In the genomic region with DNA sequence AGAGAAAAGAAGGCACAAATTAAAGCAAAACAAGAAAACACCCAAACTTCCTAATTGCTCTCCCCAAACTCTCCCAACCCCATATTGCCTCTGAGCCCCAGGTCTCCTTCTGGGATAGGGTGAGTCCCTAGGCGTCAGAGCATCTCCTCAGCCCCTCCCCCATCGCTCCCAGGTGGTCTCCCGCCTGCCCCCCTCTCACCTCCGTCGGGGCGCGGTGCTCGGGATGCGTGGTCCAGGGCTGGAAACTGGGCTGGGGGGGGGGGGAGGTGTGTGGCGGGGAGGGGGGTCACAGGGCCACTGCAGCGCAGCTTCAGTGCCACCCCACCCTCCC, we compare ENCODE assay signal across 8 mouse cellular contexts. TPM values are rescaled to one million over a fixed set of nuclear protein-coding genes. Genes with fewer than 3 reads are reported as not detected.
DNase-seq lines count a peak whose midpoint lies in the region; ATAC-seq and TF ChIP-seq lines count a peak whose summit lies in the region.

No protein-coding gene starts in this region.

- in situ Hi-C loops in ES-E14 (cut with MboI; ENCODE audit: low sequenced_read_pairs in 2 of 2, unreplicated experiment in 2 of 2): no loop called here

- no peak for ATAC-seq in heart, embryonic 12.5 days (ENCODE audit: insufficient number of reproducible peaks, low FRiP score)
- no peak for ATAC-seq in hindbrain, embryonic 12.5 days (ENCODE audit: low FRiP score)
- ATAC-seq in midbrain, embryonic 12.5 days (ENCODE audit: low FRiP score, low read depth): no peak
- ATAC-seq in inflammation-experienced regulatory T-cells, adult 6 months: no peak

- H3K27me3 ChIP-seq in heart, embryonic 12.5 days (replicated peaks): peaks cover 49% of the 10 kb centered on the region
- H3K27me3 ChIP-seq in hindbrain, embryonic 12.5 days: peaks cover 38% of the 10 kb centered on the region
- peaks cover 47% of the 10 kb centered on the region for H3K27me3 ChIP-seq in midbrain, embryonic 12.5 days

- WGBS in heart, embryonic 12.5 days: 0% methylated on average over 9 of the region's 11 CpGs
- WGBS in hindbrain, embryonic 12.5 days: 0% methylated on average over 2 of the region's 11 CpGs
- 0% methylated on average over 7 of the region's 11 CpGs for WGBS in midbrain, embryonic 12.5 days

- H3K9ac ChIP-seq in heart, embryonic 12.5 days: peak overlapping the region; percentile 64; the same call in 1 of the 2 replicates
- peak overlapping the region; percentile 71; the same call in 1 of the 2 replicates for H3K9ac ChIP-seq in ES-E14 (ENCODE audit: insufficient read depth, low read depth, low read length, poor library complexity, severe bottlenecking)
- H3K9ac ChIP-seq in hindbrain, embryonic 12.5 days: peak overlapping the region; percentile 8; the same call in 1 of the 2 replicates
- peak overlapping the region; percentile 34; the same call in 1 of the 2 replicates for H3K9ac ChIP-seq in midbrain, embryonic 12.5 days (replicated peaks)

- no peak for DNase-seq in heart, adult 8-10 months (ENCODE audit: low spot score)
- no peak for DNase-seq in ES-E14 (ENCODE audit: low read depth, low spot score)
- no peak for DNase-seq in thymus, postnatal 4 days
- no peak for DNase-seq in adrenal gland, adult 18-20 months (ENCODE audit: low spot score in 2 of 2)

- no peaks in the 10 kb centered on the region for H3K9me3 ChIP-seq in heart, embryonic 12.5 days (replicated peaks)
- H3K9me3 ChIP-seq in ES-E14 (ENCODE audit: control insufficient read depth, insufficient read depth, low read depth, low read length): no peaks in the 10 kb centered on the region
- H3K9me3 ChIP-seq in hindbrain, embryonic 12.5 days (replicated peaks): no peaks in the 10 kb centered on the region
- no peaks in the 10 kb centered on the region for H3K9me3 ChIP-seq in midbrain, embryonic 12.5 days

- no peak overlapping the region for H3K27ac ChIP-seq in heart, embryonic 12.5 days (ENCODE audit: poor library complexity, severe bottlenecking)
- peak overlapping the region; percentile 83; the same call in 1 of the 2 replicates for H3K27ac ChIP-seq in ES-E14 (ENCODE audit: insufficient read depth, low read depth, low read length, poor library complexity, severe bottlenecking)
- peak overlapping the region; percentile 48; the same call in 1 of the 2 replicates for H3K27ac ChIP-seq in hindbrain, embryonic 12.5 days
- peak overlapping the region; percentile 30; the same call in 1 of the 2 replicates for H3K27ac ChIP-seq in midbrain, embryonic 12.5 days (replicated peaks)

- peak overlapping the region; percentile 92 for H3K4me2 ChIP-seq in heart, embryonic 12.5 days
- H3K4me2 ChIP-seq in hindbrain, embryonic 12.5 days (replicated peaks): peak overlapping the region; percentile 66
- peak overlapping the region; percentile 70 for H3K4me2 ChIP-seq in midbrain, embryonic 12.5 days (replicated peaks)

- H3K4me1 ChIP-seq in heart, embryonic 12.5 days (replicated peaks): peaks cover 32% of the 10 kb centered on the region
- peaks cover 11 to 18% of the 10 kb centered on the region in 2 experiments for H3K4me1 ChIP-seq in ES-E14 (ENCODE audit: control insufficient read depth in 2 of 2, insufficient read depth in 2 of 2, low read length in 2 of 2, poor library complexity in 1 of 2)
- H3K4me1 ChIP-seq in hindbrain, embryonic 12.5 days: peaks cover 37% of the 10 kb centered on the region
- H3K4me1 ChIP-seq in midbrain, embryonic 12.5 days: peaks cover 37% of the 10 kb centered on the region

- H3K4me3 ChIP-seq in heart, embryonic 12.5 days: peak overlapping the region; percentile 48
- peak overlapping the region; percentile 71 to 89 for H3K4me3 ChIP-seq in ES-E14 (ENCODE audit: insufficient read depth in 1 of 2, low read depth in 1 of 2, low read length in 2 of 2, poor library complexity in 1 of 2, severe bottlenecking in 1 of 2)
- H3K4me3 ChIP-seq in hindbrain, embryonic 12.5 days: peak overlapping the region; percentile 40
- H3K4me3 ChIP-seq in midbrain, embryonic 12.5 days: peak overlapping the region; percentile 42

- H3K36me3 ChIP-seq in heart, embryonic 12.5 days: no peaks in the 10 kb centered on the region
- peaks cover 9% of the 10 kb centered on the region for H3K36me3 ChIP-seq in ES-E14 (ENCODE audit: control insufficient read depth, insufficient read depth, low read length, poor library complexity, severe bottlenecking)
- H3K36me3 ChIP-seq in hindbrain, embryonic 12.5 days: no peaks in the 10 kb centered on the region
- H3K36me3 ChIP-seq in midbrain, embryonic 12.5 days: no peaks in the 10 kb centered on the region

TF ChIP-seq in ES-E14, 5 proteins besides CTCF, POLR2A, EP300 and RAD21:
- TF ChIP-seq HCFC1 (IDR thresholded peaks at IDR 0.05; ENCODE audit: borderline replicate concordance, insufficient read depth, low read length) (no peak), MAFK (IDR thresholded peaks at IDR 0.05; ENCODE audit: insufficient read depth, low read depth, low read length) (no peak), CHD2 (IDR thresholded peaks at IDR 0.05; ENCODE audit: low read depth, low read length) (no peak), ZNF384 (IDR thresholded peaks at IDR 0.05; ENCODE audit: low read depth, low read length) (no peak), ZC3H11A (IDR thresholded peaks at IDR 0.05; ENCODE audit: borderline replicate concordance, low read depth, low read length) (no peak)

RNA-seq across cellular contexts. Expression of gene Gli1, which starts 0.4 kb away (rescaled TPM):
- 0.31 and 0.41 TPM in 2 replicates for polyA plus RNA-seq in heart, embryonic 12.5 days (2016; fragmentation: Nextera tagmentation; extraction: Ambion mirVana)
- total RNA-seq in heart, adult 8-10 months (2022): 1 to 10 TPM; 1.1 to 1.7 (median 1.3) TPM
- total RNA-seq in ES-E14 (2012; rRNA removed): 14.9 and 47.3 TPM in 2 replicates
- 3.7 and 4.8 TPM in 2 replicates for polyA plus RNA-seq in hindbrain, embryonic 12.5 days (2016; fragmentation: Nextera tagmentation; extraction: Ambion mirVana)
- polyA plus RNA-seq in midbrain, embryonic 12.5 days (2016; fragmentation: Nextera tagmentation; extraction: Ambion mirVana): 3.7 and 4.1 TPM in 2 replicates
- polyA plus RNA-seq in inflammation-experienced regulatory T-cells, adult 6 months (2017; shearing (Covaris generic)): under 1 TPM in 2 of 3 experiments, not detected in 1; 0.49 to 0.56 TPM
- 1 to 10 TPM; 3.3 to 4.1 TPM for total RNA-seq in adrenal gland, adult 18-20 months (2021)

RNA-seq across cellular contexts. Expression of gene Inhbe, which starts 12.9 kb away (rescaled TPM):
- not detected in 2 replicates for polyA plus RNA-seq in heart, embryonic 12.5 days (2016; fragmentation: Nextera tagmentation; extraction: Ambion mirVana)
- total RNA-seq in heart, adult 8-10 months (2022): not detected
- total RNA-seq in ES-E14 (2012; rRNA removed): 0.22 and 0.69 TPM in 2 replicates
- polyA plus RNA-seq in hindbrain, embryonic 12.5 days (2016; fragmentation: Nextera tagmentation; extraction: Ambion mirVana): 0.08 TPM in 1 of 2 replicates, not detected in the other
- not detected in 2 replicates for polyA plus RNA-seq in midbrain, embryonic 12.5 days (2016; fragmentation: Nextera tagmentation; extraction: Ambion mirVana)
- polyA plus RNA-seq in inflammation-experienced regulatory T-cells, adult 6 months (2017; shearing (Covaris generic)): not detected
- total RNA-seq in adrenal gland, adult 18-20 months (2021): not detected

RNA-seq across cellular contexts. Expression of gene Arhgap9, which starts 19.6 kb away (rescaled TPM):
- polyA plus RNA-seq in heart, embryonic 12.5 days (2016; fragmentation: Nextera tagmentation; extraction: Ambion mirVana): 0.89 and 1.8 TPM in 2 replicates
- total RNA-seq in heart, adult 8-10 months (2022): 1 to 10 TPM; 1.5 to 3.2 (median 3.0) TPM
- total RNA-seq in ES-E14 (2012; rRNA removed): 2.6 and 5.1 TPM in 2 replicates
- polyA plus RNA-seq in hindbrain, embryonic 12.5 days (2016; fragmentation: Nextera tagmentation; extraction: Ambion mirVana): 2.0 and 2.2 TPM in 2 replicates
- polyA plus RNA-seq in midbrain, embryonic 12.5 days (2016; fragmentation: Nextera tagmentation; extraction: Ambion mirVana): 0.86 and 1.1 TPM in 2 replicates
- 100 to 1,000 TPM in 2 of 3 experiments, 10 to 100 TPM in 1; 91.9 to 112 (median 108) TPM for polyA plus RNA-seq in inflammation-experienced regulatory T-cells, adult 6 months (2017; shearing (Covaris generic))
- 1 to 10 TPM; 1.7 to 2.9 TPM for total RNA-seq in adrenal gland, adult 18-20 months (2021)

RNA-seq across cellular contexts. Expression of gene Inhbc, which starts 28.9 kb away (rescaled TPM):
- polyA plus RNA-seq in heart, embryonic 12.5 days (2016; fragmentation: Nextera tagmentation; extraction: Ambion mirVana): not detected in 2 replicates
- not detected for total RNA-seq in heart, adult 8-10 months (2022)
- total RNA-seq in ES-E14 (2012; rRNA removed): 0.36 and 1.2 TPM in 2 replicates
- polyA plus RNA-seq in hindbrain, embryonic 12.5 days (2016; fragmentation: Nextera tagmentation; extraction: Ambion mirVana): not detected in 2 replicates
- polyA plus RNA-seq in midbrain, embryonic 12.5 days (2016; fragmentation: Nextera tagmentation; extraction: Ambion mirVana): not detected in 2 replicates
- not detected for polyA plus RNA-seq in inflammation-experienced regulatory T-cells, adult 6 months (2017; shearing (Covaris generic))
- not detected for total RNA-seq in adrenal gland, adult 18-20 months (2021)

RNA-seq across cellular contexts. Expression of gene Mars, which starts 29.7 kb away (rescaled TPM):
- polyA plus RNA-seq in heart, embryonic 12.5 days (2016; fragmentation: Nextera tagmentation; extraction: Ambion mirVana): 107 and 110 TPM in 2 replicates
- 10 to 100 TPM; 42.1 to 48.8 (median 45.4) TPM for total RNA-seq in heart, adult 8-10 months (2022)
- 206 and 377 TPM in 2 replicates for total RNA-seq in ES-E14 (2012; rRNA removed)
- polyA plus RNA-seq in hindbrain, embryonic 12.5 days (2016; fragmentation: Nextera tagmentation; extraction: Ambion mirVana): 142 and 152 TPM in 2 replicates
- polyA plus RNA-seq in midbrain, embryonic 12.5 days (2016; fragmentation: Nextera tagmentation; extraction: Ambion mirVana): 156 and 166 TPM in 2 replicates
- 10 to 100 TPM; 20.7 to 28.9 (median 21.3) TPM for polyA plus RNA-seq in inflammation-experienced regulatory T-cells, adult 6 months (2017; shearing (Covaris generic))
- 10 to 100 TPM; 80.9 to 98.6 TPM for total RNA-seq in adrenal gland, adult 18-20 months (2021)

Comparison
In these comparisons a context has a peak if more than half of its experiments do, and no peak if none do; other contexts are left out.
1. H3K9ac ChIP-seq: peak in every context shown above with its lines; median percentile 71 in ES-E14; 64 in heart, embryonic 12.5 days; 34 in midbrain, embryonic 12.5 days; 8 in hindbrain, embryonic 12.5 days.
2. RNA of gene Arhgap9, which starts 19.6 kb away (polyA plus RNA-seq): 91.9 to 112 TPM in inflammation-experienced regulatory T-cells, adult 6 months; 2.0 to 2.2 TPM in hindbrain, embryonic 12.5 days, 0.89 to 1.8 TPM in heart, embryonic 12.5 days and 0.86 to 1.1 TPM in midbrain, embryonic 12.5 days; every median in the first group is over 10 times any median in the second.
3. Peak in every context shown above with its lines, with median percentiles within 50 percentile points of each other: H3K4me2 ChIP-seq and H3K4me3 ChIP-seq.